Mouse (Mus musculus) 3T3-L1 (cell line): Measurements from ENCODE around the gene Cfap99.
A peak's percentile ranks its signal among the peaks of the same experiment; 100 is the strongest.

Experiments used
- DNase-seq: peaks from one replicate; pipeline ENCODE4 v3.0.0-alpha.2; 2015; ENCODE audit warnings: low read depth, low spot score

Cfap99 gene

GRCm38 (mm10) chr5:34330136-34330535 lies 41.7 kb downstream of the Cfap99 start:
- no peak for DNase-seq

GRCm38 (mm10) chr5:34334081-34334480 lies 45.7 kb downstream of the Cfap99 start:
- DNase-seq: no peak

- DNase-seq: peak; percentile 67
These were observed 47.2 kb downstream of the Cfap99 start for GRCm38 (mm10) chr5:34335539-34336096.

DNA sequence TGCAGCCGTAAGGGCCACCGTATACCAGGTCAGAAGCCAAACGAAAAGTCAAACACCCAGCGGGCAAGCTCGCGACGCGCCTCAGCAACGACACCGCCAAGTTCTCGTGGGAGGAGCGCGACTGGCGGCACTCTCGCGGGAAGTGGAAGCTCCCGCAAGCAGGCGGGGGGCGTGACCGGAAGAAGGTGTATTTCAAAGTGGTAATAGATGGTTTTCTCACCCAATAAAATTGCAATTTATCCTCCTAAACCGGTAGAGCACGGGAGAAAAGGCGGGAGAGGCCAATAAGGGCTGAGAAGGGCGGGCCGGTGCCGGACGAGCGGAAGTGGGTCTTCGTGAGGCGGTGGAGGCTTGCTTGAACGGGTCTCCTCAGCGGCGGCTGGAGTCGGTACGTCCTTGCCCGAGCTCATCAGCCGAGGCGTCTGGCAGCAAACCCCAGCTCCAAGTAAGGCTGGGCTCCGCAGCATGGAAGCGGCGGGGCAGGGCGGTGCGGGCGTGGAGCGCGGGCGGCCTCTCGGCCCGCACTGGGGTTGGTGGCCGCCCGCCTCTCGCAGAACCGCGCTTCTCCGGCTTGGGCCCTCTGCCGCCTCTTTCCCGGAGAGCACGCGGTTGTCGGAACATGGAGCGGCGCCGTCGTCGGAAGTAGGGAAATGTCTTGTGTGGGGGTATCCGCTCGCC lies 47.8 kb downstream of the Cfap99 start, which contains the start of gene Rnf4:
Gene Rnf4, plus strand, starts transcription at position 193 of the 678 bp plus-strand sequence.
- DNase-seq: peak; percentile 99

DNA sequence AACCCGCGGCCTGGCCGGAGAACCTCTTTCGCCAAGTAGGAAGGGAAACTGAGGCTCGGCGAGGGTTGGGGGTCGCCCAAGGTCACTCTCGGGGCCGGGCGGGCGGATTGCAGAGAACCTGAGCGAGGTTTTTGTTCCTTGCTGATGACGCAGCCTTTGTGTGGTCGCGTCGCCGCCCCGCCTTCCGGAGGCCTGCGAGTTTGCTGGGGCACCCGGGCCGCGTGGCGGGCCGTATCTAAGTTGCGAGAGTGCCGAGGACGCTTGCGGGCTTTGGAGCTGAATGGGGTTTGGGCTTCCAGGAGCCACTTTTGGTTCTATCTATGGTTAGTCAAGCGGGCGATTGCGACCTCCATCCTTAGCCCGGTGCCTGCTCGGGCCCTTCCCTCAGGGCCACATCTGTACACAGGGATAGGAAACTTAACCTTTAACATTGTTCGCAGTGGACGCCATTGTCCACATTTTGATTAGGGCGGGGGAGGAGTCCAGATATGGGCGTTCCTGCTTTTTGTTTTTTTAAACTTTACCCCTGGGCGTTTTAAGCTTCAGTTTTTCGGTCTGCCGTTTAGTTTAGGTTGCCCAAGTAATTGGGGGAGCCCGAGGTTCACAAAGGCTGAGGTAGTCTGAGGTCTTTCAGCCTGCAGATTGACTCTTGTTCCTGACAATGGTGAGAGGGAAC lies 48.5 kb downstream of the Cfap99 start:
- DNase-seq: peak; percentile 73

DNA sequence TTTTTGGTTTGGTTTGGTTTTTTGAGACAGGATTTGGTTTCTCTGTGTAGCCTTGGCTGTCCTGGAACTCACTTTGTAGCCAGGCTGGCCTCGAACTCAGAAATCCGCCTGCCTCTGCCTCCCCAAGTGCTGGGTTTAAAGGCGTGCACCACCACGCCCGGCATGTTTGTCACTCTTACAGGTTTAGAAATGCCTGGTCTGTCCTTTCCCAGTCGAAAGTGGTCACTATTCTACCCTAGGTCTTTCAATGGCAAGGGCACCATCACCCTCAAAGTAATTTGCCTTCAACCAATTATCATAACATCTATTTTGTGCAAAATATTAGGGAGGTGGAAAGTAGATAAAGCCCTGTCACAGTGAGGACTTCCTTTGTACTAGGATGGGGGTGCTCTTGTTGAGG lies 51.8 kb downstream of the Cfap99 start:
- no peak for DNase-seq

GRCm38 (mm10) chr5:34352084-34352631 lies 63.8 kb downstream of the Cfap99 start:
- no peak for DNase-seq

- peak; percentile 75 for DNase-seq
These were observed 71.9 kb downstream of the Cfap99 start for GRCm38 (mm10) chr5:34360261-34360660.

DNA sequence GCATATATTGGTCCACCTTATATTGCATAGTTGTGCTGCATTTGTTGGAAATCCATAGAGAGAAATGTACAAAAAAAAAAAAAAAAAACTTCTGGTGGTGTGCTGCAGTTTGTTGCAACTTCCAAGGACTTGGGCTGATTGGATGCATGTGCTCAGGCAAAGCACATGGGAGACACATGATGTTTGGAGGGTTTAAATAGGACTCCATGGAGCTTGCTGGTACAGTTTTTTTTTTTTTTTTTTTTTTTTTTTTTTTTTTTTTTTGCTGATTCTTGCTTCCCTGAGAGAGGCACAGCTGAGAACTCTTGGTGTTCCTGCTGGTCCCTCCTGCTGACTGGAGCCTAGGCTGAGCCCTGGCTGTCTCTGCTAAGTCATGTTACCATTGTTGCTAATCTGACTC lies 74.7 kb downstream of the Cfap99 start:
- DNase-seq: no peak

GRCm38 (mm10) chr5:34368551-34369290 lies 80.3 kb downstream of the Cfap99 start:
- peak; percentile 62 for DNase-seq

- DNase-seq: peak; percentile 85
These were observed 81.1 kb downstream of the Cfap99 start, which contains the start of gene Fam193a for GRCm38 (mm10) chr5:34369341-34370021. Gene Fam193a (plus strand): TSS chr5:34369933.

DNA sequence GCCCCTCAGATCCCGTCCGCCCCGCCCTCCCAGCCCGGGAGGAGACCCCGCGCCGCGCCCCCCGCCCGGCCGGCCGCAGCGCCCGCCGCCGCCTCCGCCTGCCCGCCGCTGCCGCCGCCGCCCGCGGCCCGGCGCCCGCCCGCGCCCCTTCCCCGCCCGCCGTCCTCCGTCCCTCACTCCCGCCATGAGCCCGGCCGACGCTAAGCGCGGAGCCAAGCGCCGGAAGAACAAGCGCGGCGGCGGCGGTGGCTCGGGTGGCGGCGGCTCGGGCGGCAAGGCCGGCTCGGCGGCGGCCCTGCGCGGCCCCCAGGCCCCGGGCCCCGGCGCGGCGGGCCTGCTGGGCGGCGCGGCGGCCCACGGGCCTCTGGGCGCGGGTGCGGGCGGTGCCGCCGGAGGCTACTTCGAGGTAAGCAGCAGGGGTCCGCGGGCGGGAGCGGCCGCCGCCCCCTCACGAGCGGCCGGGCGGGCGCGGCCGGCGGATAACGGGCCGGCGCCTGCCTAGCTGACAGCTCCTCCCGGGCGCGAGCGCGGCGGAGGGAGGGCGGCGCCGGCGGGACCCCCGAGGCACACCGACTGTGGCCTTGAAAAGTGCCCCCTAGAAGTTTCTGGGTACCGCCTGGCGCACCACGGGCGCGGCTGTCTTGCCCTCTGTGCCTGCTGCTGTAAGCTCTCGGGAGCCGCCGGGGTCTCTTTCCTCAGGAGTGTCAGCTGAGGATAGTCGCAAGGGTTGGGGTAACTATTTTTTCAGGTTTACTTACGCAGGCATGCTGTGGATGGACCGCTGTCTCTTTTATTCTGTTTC lies 81.8 kb downstream of the Cfap99 start:
- peak; percentile 40 for DNase-seq

GRCm38 (mm10) chr5:34370840-34371239 lies 82.4 kb downstream of the Cfap99 start:
- DNase-seq: no peak

DNA sequence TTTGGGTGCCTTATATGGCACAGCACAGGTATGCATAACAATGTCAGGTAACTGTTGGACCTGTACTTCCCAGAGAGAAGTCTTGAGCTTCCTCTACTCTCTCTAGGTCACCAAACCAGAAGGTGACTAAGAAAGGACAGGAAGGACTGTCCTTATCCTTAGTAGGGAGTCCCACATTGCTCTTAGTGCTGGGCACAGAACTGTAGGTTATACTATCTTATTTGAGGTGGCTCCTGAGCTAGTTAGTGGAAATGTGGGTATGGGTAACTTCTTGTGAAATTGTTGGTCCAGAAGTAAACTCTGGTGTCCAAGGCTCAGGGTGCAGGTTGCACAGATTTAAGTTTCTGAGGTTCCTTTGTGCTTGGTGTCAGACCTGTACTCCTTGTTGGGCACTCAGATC lies 83.7 kb downstream of the Cfap99 start:
- no peak for DNase-seq

- no peak for DNase-seq
These were observed 84.1 kb downstream of the Cfap99 start for GRCm38 (mm10) chr5:34372541-34372940.
